Mouse (Mus musculus) forebrain, embryonic 16.5 days (tissue): ENCODE data around the gene Pop5. TPM values are rescaled to one million over a fixed set of nuclear protein-coding genes. Genes with fewer than 3 reads are reported as not detected.

Experiments used
- ATAC-seq: fragments of 200-750 bp; cut with Nextera tagmentation; 2 replicates; pipeline ENCODE4 v1.8.0; 2017; ENCODE audit warnings: mild to moderate bottlenecking, moderate library complexity
- H3K27ac ChIP-seq: fragments of 300-500 bp; sonication (generic); 2 replicates; pipeline ENCODE4 v1.5.1; 2014; ENCODE audit warnings: low read length, control low read depth
- H3K27me3 ChIP-seq: fragments of 300-500 bp; sonication (generic); replicated peaks from 2 replicates; pipeline ENCODE4 v1.6.1; 2014; ENCODE audit warnings: low read length; ENCODE audit not compliant: control insufficient read depth, insufficient read depth
- H3K36me3 ChIP-seq: fragments of 300-500 bp; sonication (generic); 2 replicates; pipeline ENCODE4 v1.6.1; 2014; ENCODE audit not compliant: control insufficient read depth, insufficient read depth
- H3K4me1 ChIP-seq: fragments of 300-500 bp; sonication (generic); replicated peaks from 2 replicates; pipeline ENCODE4 v1.6.1; 2014; ENCODE audit warnings: low read length; ENCODE audit not compliant: control insufficient read depth, insufficient read depth
- H3K4me2 ChIP-seq: fragments of 300-500 bp; sonication (generic); 2 replicates; pipeline ENCODE4 v1.6.1; 2014; ENCODE audit warnings: mild to moderate bottlenecking, low read length, control low read depth
- H3K4me3 ChIP-seq: fragments of 300-500 bp; sonication (generic); replicated peaks from 2 replicates; pipeline ENCODE4 v1.5.1; 2014; ENCODE audit warnings: mild to moderate bottlenecking, low read length, control low read depth
- H3K9ac ChIP-seq: fragments of 300-500 bp; sonication (generic); replicated peaks from 2 replicates; pipeline ENCODE4 v1.6.1; 2014; ENCODE audit warnings: low read depth, low read length, control low read depth
- H3K9me3 ChIP-seq: fragments of 300-500 bp; sonication (generic); 2 replicates; pipeline ENCODE4 v1.6.1; 2016; ENCODE audit warnings: low read length; ENCODE audit not compliant: control insufficient read depth
- WGBS: fragments of 180-500 bp; shearing (Covaris S2); extraction: QIAGEN DNeasy Blood & Tissue Kit; methylation state at CpG from one replicate; pipeline ENCODE4 v1.1.7; 2014; 5-methylcytosine and 5-hydroxymethylcytosine counted together
- polyA plus RNA-seq: library from polyadenylated mRNA; unstranded; fragments of >200 nt; fragmentation: Nextera tagmentation; extraction: Ambion mirVana; gene quantifications from 2 replicates; pipeline ENCODE4 v1.2.1, GENCODE M21; 2015

Gene Pop5
- polyA plus RNA-seq, 1 experiment from 2014 or later = 85.3 TPM

- no peaks in the 10 kb centered on the region; the same call in 1 of the 2 replicates for H3K27me3 ChIP-seq
- no peak overlapping the region for H3K4me2 ChIP-seq
- no peaks in the 10 kb centered on the region for H3K9me3 ChIP-seq
- peaks cover 13% of the 10 kb centered on the region for H3K4me1 ChIP-seq
- no peak overlapping the region for H3K4me3 ChIP-seq
- no peak for ATAC-seq
- H3K9ac ChIP-seq = no peak overlapping the region
- H3K27ac ChIP-seq = no peak overlapping the region
- no peaks in the 10 kb centered on the region for H3K36me3 ChIP-seq
- 39% methylated on average over 16 of the region's 16 CpGs for WGBS
Measured at GRCm38 (mm10) chr5:115231552-115232120, 4.0 kb upstream of the Pop5 start.

GRCm38 (mm10) chr5:115232516-115232915, 3.1 kb upstream of the Pop5 start:
- no peak overlapping the region for H3K4me3 ChIP-seq
- no peak overlapping the region for H3K9ac ChIP-seq
- peaks cover 14% of the 10 kb centered on the region for H3K4me1 ChIP-seq

GRCm38 (mm10) chr5:115233031-115233780, 2.4 kb upstream of the Pop5 start:
- H3K27ac ChIP-seq = no peak overlapping the region
- no peaks in the 10 kb centered on the region for H3K9me3 ChIP-seq
- H3K36me3 ChIP-seq = no peaks in the 10 kb centered on the region
- H3K4me3 ChIP-seq = no peak overlapping the region
- no peak overlapping the region for H3K9ac ChIP-seq
- H3K4me1 ChIP-seq = peaks cover 16% of the 10 kb centered on the region
- H3K27me3 ChIP-seq = no peaks in the 10 kb centered on the region; the same call in 1 of the 2 replicates
- WGBS = 88% methylated on average over 14 of the region's 14 CpGs
- ATAC-seq = no peak
- H3K4me2 ChIP-seq = no peak overlapping the region

More at GRCm38 (mm10) chr5:115232516-115232915, 3.1 kb upstream of the Pop5 start:
- no peaks in the 10 kb centered on the region; the same call in 1 of the 2 replicates for H3K27me3 ChIP-seq
- H3K9me3 ChIP-seq = no peaks in the 10 kb centered on the region
- no peaks in the 10 kb centered on the region for H3K36me3 ChIP-seq
- WGBS = 71% methylated on average over 6 of the region's 6 CpGs
- no peak for ATAC-seq
- H3K27ac ChIP-seq = no peak overlapping the region
- H3K4me2 ChIP-seq = no peak overlapping the region

- WGBS = 43% methylated on average over 6 of the region's 6 CpGs
- Histone ChIP-seq H3K36me3 (no peaks in the 10 kb centered on the region), H3K9ac (no peak overlapping the region), H3K27me3 (no peaks in the 10 kb centered on the region; the same call in 1 of the 2 replicates), H3K4me3 (no peak overlapping the region), H3K27ac (no peak overlapping the region), H3K4me2 (no peak overlapping the region), H3K9me3 (no peaks in the 10 kb centered on the region), H3K4me1 (peaks cover 23% of the 10 kb centered on the region)
- no peak for ATAC-seq
Measured at GRCm38 (mm10) chr5:115234519-115234918, 1.1 kb upstream of the Pop5 start.

- Histone ChIP-seq H3K36me3 (peaks cover 4% of the 10 kb centered on the region), H3K9ac (peak overlapping the region; percentile 73), H3K27me3 (no peaks in the 10 kb centered on the region; the same call in 1 of the 2 replicates), H3K4me1 (peaks cover 23% of the 10 kb centered on the region), H3K27ac (peak overlapping the region; percentile 74), H3K9me3 (no peaks in the 10 kb centered on the region), H3K4me2 (peak overlapping the region; percentile 78), H3K4me3 (peak overlapping the region; percentile 60)
- WGBS = under 1% methylated on average over 45 of the region's 45 CpGs
- ATAC-seq = peak; percentile 71
Measured at GRCm38 (mm10) chr5:115235323-115235771, 289 bp upstream of the Pop5 start.

GRCm38 (mm10) chr5:115237803-115238728, 2.4 kb downstream of the Pop5 start:
- H3K9me3 ChIP-seq = no peaks in the 10 kb centered on the region
- ATAC-seq = peak; percentile 82
- H3K27me3 ChIP-seq = no peaks in the 10 kb centered on the region; the same call in 1 of the 2 replicates
- peaks cover 23% of the 10 kb centered on the region for H3K4me1 ChIP-seq
- H3K27ac ChIP-seq = peak overlapping the region; percentile 47; the same call in 1 of the 2 replicates
- peak overlapping the region; percentile 93 for H3K4me2 ChIP-seq
- H3K9ac ChIP-seq = peak overlapping the region; percentile 86
- under 1% methylated on average over 88 of the region's 88 CpGs for WGBS
- H3K36me3 ChIP-seq = peaks cover 29% of the 10 kb centered on the region
- H3K4me3 ChIP-seq = peak overlapping the region; percentile 86

GRCm38 (mm10) chr5:115238729-115239195, 3.1 kb downstream of the Pop5 start:
- H3K9ac ChIP-seq = no peak overlapping the region
- 5% methylated on average over 11 of the region's 11 CpGs for WGBS
- ATAC-seq = no peak
- H3K9me3 ChIP-seq = no peaks in the 10 kb centered on the region
- H3K27me3 ChIP-seq = no peaks in the 10 kb centered on the region; the same call in 1 of the 2 replicates
- H3K27ac ChIP-seq = no peak overlapping the region
- H3K4me2 ChIP-seq = peak overlapping the region; percentile 93
- peaks cover 23% of the 10 kb centered on the region for H3K4me1 ChIP-seq
- H3K36me3 ChIP-seq = peaks cover 36% of the 10 kb centered on the region
- H3K4me3 ChIP-seq = peak overlapping the region; percentile 86

- Histone ChIP-seq H3K27me3 (no peaks in the 10 kb centered on the region), H3K27ac (no peak overlapping the region), H3K9ac (no peak overlapping the region), H3K4me3 (no peak overlapping the region), H3K4me1 (peaks cover 18% of the 10 kb centered on the region), H3K36me3 (peaks cover 50% of the 10 kb centered on the region), H3K4me2 (no peak overlapping the region), H3K9me3 (no peaks in the 10 kb centered on the region)
- ATAC-seq = no peak
- WGBS = 85% methylated on average over 11 of the region's 11 CpGs
Measured at GRCm38 (mm10) chr5:115240191-115240590, 4.6 kb downstream of the Pop5 start.
